Mouse (Mus musculus): ENCODE data around the gene Ankrd66. TPM values are rescaled to one million over a fixed set of nuclear protein-coding genes. Genes with fewer than 3 reads are reported as not detected.

The Ankrd66 gene
- polyA plus RNA-seq (2021; fragmentation: Nextera tagmentation), result 0.21 and 0.76 TPM in 2 replicates
- long read RNA-seq, experiment 1, partial matches to known transcripts, result 1 of 1 reads
- long read RNA-seq, experiment 1, other reads (novel, unspliced or antisense), result 0 of 1 reads
- long read RNA-seq, experiment 2, partial matches to known transcripts, result 1 of 1 reads
- long read RNA-seq, experiment 2, other reads (novel, unspliced or antisense), result 0 of 1 reads

DNA sequence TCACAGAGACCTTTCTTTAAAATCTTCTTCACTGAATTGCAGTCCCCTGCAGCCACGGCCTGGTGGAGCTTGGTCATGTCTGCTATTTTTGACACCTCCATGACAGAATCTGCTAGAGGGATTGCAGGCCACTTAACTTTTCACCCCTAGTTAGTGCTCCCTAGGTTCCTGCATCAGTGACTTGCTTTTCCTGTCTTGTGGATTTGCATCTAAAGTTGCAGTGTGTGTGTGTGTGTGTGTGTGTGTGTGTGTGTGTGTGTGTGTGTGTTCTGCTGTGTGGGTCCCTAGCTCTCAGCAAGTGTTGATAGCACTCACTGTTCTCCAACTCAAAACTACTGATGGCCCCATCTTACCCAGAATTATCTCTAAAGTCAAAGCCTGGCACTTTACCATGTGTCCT lies at the start of gene Ankrd66:
Gene Ankrd66, minus strand, starts transcription at position 101 of the 400 bp plus-strand sequence.

DNA sequence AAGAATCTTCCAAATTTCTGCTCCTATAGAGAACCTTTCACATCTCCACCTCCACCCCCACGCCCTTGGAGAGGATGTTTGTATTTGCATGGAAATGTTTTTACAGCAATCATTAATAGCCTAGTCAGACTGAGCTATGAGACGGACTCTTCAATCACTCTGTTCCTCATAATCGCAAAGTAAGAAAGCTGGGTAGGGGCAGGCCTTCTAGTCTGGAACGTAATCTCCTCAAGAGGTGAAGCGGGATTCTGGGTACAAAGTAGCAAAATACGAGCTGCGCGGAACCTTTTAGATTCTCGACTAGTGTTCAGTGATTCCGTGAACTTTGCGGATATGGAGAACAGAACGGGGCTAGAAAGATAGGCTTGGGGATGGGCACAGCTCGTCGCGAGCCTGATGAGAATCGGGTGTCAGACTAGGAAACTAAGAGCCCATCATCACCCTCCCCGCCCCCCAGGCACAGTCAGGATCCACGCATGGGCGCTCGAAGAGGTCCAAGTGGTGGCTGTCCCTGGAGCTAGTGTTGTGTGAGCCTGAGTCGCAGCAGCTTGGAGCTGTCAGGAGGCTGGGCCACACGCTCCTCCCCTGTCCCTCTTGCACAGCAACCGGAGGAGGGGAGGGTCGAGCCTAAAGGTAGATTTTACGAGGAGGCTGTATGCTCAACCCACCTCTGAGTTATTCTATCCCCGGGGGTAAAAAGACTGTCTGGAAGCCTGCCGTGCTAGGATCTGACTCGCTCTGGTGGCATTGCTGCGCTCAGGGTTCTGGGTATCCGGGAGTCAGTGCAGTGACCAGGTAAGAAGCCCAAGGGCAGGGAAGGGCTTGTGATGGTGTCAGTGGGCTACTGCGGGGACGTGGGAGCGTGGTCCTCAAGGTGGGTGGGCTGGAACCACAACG lies 24.8 kb upstream of the Ankrd66 start, which contains the start of gene Pla2g7:
Gene Pla2g7, plus strand, starts transcription at position 107 of the 897 bp plus-strand sequence.

DNA sequence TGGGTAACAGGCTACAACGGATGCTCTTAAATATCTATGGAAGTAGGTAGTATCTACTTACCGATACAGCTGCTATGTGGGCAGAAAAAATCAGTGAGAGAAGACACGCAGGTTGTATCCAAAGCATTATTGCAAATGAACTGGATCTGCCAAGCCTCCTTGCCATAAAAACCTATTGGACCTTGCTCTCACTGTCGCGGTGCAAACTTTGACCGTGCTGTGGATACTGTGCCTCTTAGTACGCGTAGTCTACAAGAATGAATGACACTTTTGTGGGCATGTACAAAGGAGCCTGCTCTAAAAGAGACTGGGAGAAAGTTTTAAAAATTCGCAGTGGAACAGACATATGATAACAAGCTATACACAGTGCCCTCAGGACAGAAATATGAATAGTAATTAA lies 40.8 kb downstream of the Ankrd66 start, which contains the start of gene Mep1a:
Gene Mep1a, minus strand, starts transcription at position 221 of the 400 bp plus-strand sequence.

Other genes with a start within 250 kb of the Ankrd66 start
- 3.6 and 4.4 TPM in 2 replicates for gene Adgrf5, start 183.2 kb downstream of the Ankrd66 start, polyA plus RNA-seq (2021; fragmentation: Nextera tagmentation)
- gene Mep1a, start 40.8 kb downstream of the Ankrd66 start, polyA plus RNA-seq (2021; fragmentation: Nextera tagmentation), result not detected in 2 replicates
- 206 and 221 TPM in 2 replicates for gene Pla2g7, start 24.5 kb upstream of the Ankrd66 start, polyA plus RNA-seq (2021; fragmentation: Nextera tagmentation)
- gene Tdrd6, start 86.7 kb upstream of the Ankrd66 start, polyA plus RNA-seq (2021; fragmentation: Nextera tagmentation), result 0.16 and 0.18 TPM in 2 replicates
- 19.0 and 23.4 TPM in 2 replicates for gene Slc25a27, start 123.6 kb upstream of the Ankrd66 start, polyA plus RNA-seq (2021; fragmentation: Nextera tagmentation)
- gene Cyp39a1, start 123.8 kb upstream of the Ankrd66 start, polyA plus RNA-seq (2021; fragmentation: Nextera tagmentation), result 1.8 and 2.8 TPM in 2 replicates

Measured in left cerebral cortex, adult 6 months (tissue).